Mouse (Mus musculus) kidney, embryonic 16.5 days (tissue): ENCODE measurements at regions not wholly inside any gene's neighbourhood (a gene's known extent, or its start where the extent isn't known, plus 50 kb on each side); places are given as distances from the start of the nearest gene placed in this dataset.
A peak's percentile ranks its signal among the peaks of the same experiment; 100 is the strongest.

Source experiments
- ATAC-seq: fragments of 200-750 bp; cut with Nextera tagmentation; 2 replicates; pipeline ENCODE4 v1.8.0; 2017; ENCODE audit warnings: moderate TSS enrichment; ENCODE audit not compliant: low FRiP score, low TSS enrichment
- H3K27ac ChIP-seq: fragments of 300-500 bp; sonication (generic); 2 replicates; pipeline ENCODE4 v1.5.1; 2014; ENCODE audit warnings: low read length
- H3K27me3 ChIP-seq: fragments of 300-500 bp; sonication (generic); 2 replicates; pipeline ENCODE4 v1.6.1; 2014; ENCODE audit warnings: low read length, control low read depth, mixed read lengths; ENCODE audit not compliant: insufficient read depth
- H3K36me3 ChIP-seq: fragments of 300-500 bp; sonication (generic); 2 replicates; pipeline ENCODE4 v1.6.1; 2014; ENCODE audit warnings: low read length, control low read depth, mixed read lengths; ENCODE audit not compliant: insufficient read depth
- H3K4me1 ChIP-seq: fragments of 300-500 bp; sonication (generic); 2 replicates; pipeline ENCODE4 v1.6.1; 2014; ENCODE audit warnings: low read length, control low read depth, mixed read lengths; ENCODE audit not compliant: insufficient read depth
- H3K4me2 ChIP-seq: fragments of 300-500 bp; sonication (generic); replicated peaks from 2 replicates; pipeline ENCODE4 v1.6.1; 2014; ENCODE audit warnings: low read depth, low read length
- H3K4me3 ChIP-seq: fragments of 300-500 bp; sonication (generic); 2 replicates; pipeline ENCODE4 v1.5.1; 2014; ENCODE audit warnings: mild to moderate bottlenecking, low read length
- H3K9ac ChIP-seq: fragments of 300-500 bp; sonication (generic); replicated peaks from 2 replicates; pipeline ENCODE4 v1.6.1; 2014; ENCODE audit warnings: low read length
- H3K9me3 ChIP-seq: fragments of 300-500 bp; sonication (generic); 2 replicates; pipeline ENCODE4 v1.6.1; 2016; ENCODE audit warnings: low read length, control low read depth
- WGBS: fragments of 180-500 bp; shearing (Covaris S2); extraction: QIAGEN DNeasy Blood & Tissue Kit; methylation state at CpG from one replicate; pipeline ENCODE4 v1.1.7; 2014; 5-methylcytosine and 5-hydroxymethylcytosine counted together

GRCm38 (mm10) chr9:43433953-43434352 is 123.3 kb downstream of the Trim29 start:
- H3K27me3 ChIP-seq: no peaks in the 10 kb centered on the region
- ATAC-seq: no peak
- H3K4me1 ChIP-seq: no peaks in the 10 kb centered on the region
- no peak overlapping the region for H3K4me2 ChIP-seq
- H3K27ac ChIP-seq: no peak overlapping the region
- 56% methylated on average over 3 of the region's 3 CpGs for WGBS
- no peaks in the 10 kb centered on the region for H3K36me3 ChIP-seq
- H3K9ac ChIP-seq: no peak overlapping the region
- no peak overlapping the region for H3K4me3 ChIP-seq
- H3K9me3 ChIP-seq: no peaks in the 10 kb centered on the region

- no peaks in the 10 kb centered on the region for H3K9me3 ChIP-seq
- H3K36me3 ChIP-seq: no peaks in the 10 kb centered on the region
- WGBS: 81% methylated on average over 11 of the region's 11 CpGs
- no peak overlapping the region for H3K27ac ChIP-seq
- H3K4me1 ChIP-seq: no peaks in the 10 kb centered on the region
- H3K4me3 ChIP-seq: no peak overlapping the region
- H3K27me3 ChIP-seq: no peaks in the 10 kb centered on the region
- no peak overlapping the region for H3K4me2 ChIP-seq
- no peak overlapping the region for H3K9ac ChIP-seq
- no peak for ATAC-seq
Measured at GRCm38 (mm10) chr9:43438476-43438875, 127.8 kb downstream of the Trim29 start.

GRCm38 (mm10) chr9:43440959-43441510 is 130.4 kb downstream of the Trim29 start:
- ATAC-seq: no peak
- no peaks in the 10 kb centered on the region for H3K36me3 ChIP-seq
- no peak overlapping the region for H3K4me3 ChIP-seq
- H3K27me3 ChIP-seq: no peaks in the 10 kb centered on the region
- WGBS: 62% methylated on average over 5 of the region's 5 CpGs
- no peak overlapping the region for H3K4me2 ChIP-seq
- no peaks in the 10 kb centered on the region for H3K9me3 ChIP-seq
- no peaks in the 10 kb centered on the region for H3K4me1 ChIP-seq
- H3K27ac ChIP-seq: no peak overlapping the region
- no peak overlapping the region for H3K9ac ChIP-seq

GRCm38 (mm10) chr9:43445491-43445890 is 134.8 kb downstream of the Trim29 start:
- Histone ChIP-seq H3K4me2 (no peak overlapping the region), H3K36me3 (no peaks in the 10 kb centered on the region), H3K27me3 (no peaks in the 10 kb centered on the region), H3K4me1 (no peaks in the 10 kb centered on the region), H3K4me3 (no peak overlapping the region), H3K9me3 (no peaks in the 10 kb centered on the region), H3K27ac (no peak overlapping the region), H3K9ac (no peak overlapping the region)
- WGBS: 86% methylated on average over 1 of the region's 1 CpGs
- ATAC-seq: no peak

- H3K9me3 ChIP-seq: no peaks in the 10 kb centered on the region
- 59% methylated on average over 7 of the region's 7 CpGs for WGBS
- H3K27ac ChIP-seq: no peak overlapping the region
- no peak overlapping the region for H3K9ac ChIP-seq
- H3K4me2 ChIP-seq: no peak overlapping the region
- no peak overlapping the region for H3K4me3 ChIP-seq
- ATAC-seq: peak; percentile 57; the same call in 1 of the 2 replicates
- no peaks in the 10 kb centered on the region for H3K36me3 ChIP-seq
- no peaks in the 10 kb centered on the region for H3K4me1 ChIP-seq
- H3K27me3 ChIP-seq: peaks cover 9% of the 10 kb centered on the region
Measured at GRCm38 (mm10) chr9:43447372-43447771, 136.7 kb downstream of the Trim29 start.

GRCm38 (mm10) chr9:43448981-43449380 is 138.3 kb downstream of the Trim29 start:
- Histone ChIP-seq H3K4me2 (no peak overlapping the region), H3K4me1 (0 out of 2 replicates have a peak, but pooled peaks cover 3% of the 10 kb centered on the region), H3K36me3 (no peaks in the 10 kb centered on the region), H3K9ac (no peak overlapping the region), H3K4me3 (no peak overlapping the region), H3K27ac (no peak overlapping the region), H3K27me3 (peaks cover 23% of the 10 kb centered on the region), H3K9me3 (no peaks in the 10 kb centered on the region)
- ATAC-seq: no peak
- WGBS: 74% methylated on average over 5 of the region's 5 CpGs

GRCm38 (mm10) chr9:43453953-43454582 is 143.4 kb downstream of the Trim29 start:
- H3K4me1 ChIP-seq: 0 out of 2 replicates have a peak, but pooled peaks cover 7% of the 10 kb centered on the region
- H3K36me3 ChIP-seq: no peaks in the 10 kb centered on the region
- H3K27me3 ChIP-seq: peaks cover 44% of the 10 kb centered on the region
- WGBS: 2% methylated on average over 14 of the region's 14 CpGs
- H3K9me3 ChIP-seq: no peaks in the 10 kb centered on the region
- H3K9ac ChIP-seq: no peak overlapping the region
- no peak for ATAC-seq
- H3K27ac ChIP-seq: no peak overlapping the region
- peak overlapping the region; percentile 29 for H3K4me2 ChIP-seq
- peak overlapping the region; percentile 0; the same call in 1 of the 2 replicates for H3K4me3 ChIP-seq

GRCm38 (mm10) chr9:43457736-43458135 is 147.1 kb downstream of the Trim29 start:
- WGBS: 96% methylated on average over 2 of the region's 2 CpGs
- Histone ChIP-seq H3K9me3 (no peaks in the 10 kb centered on the region), H3K4me1 (0 out of 2 replicates have a peak, but pooled peaks cover 7% of the 10 kb centered on the region), H3K27ac (no peak overlapping the region), H3K4me2 (no peak overlapping the region), H3K36me3 (no peaks in the 10 kb centered on the region), H3K9ac (no peak overlapping the region), H3K27me3 (peaks cover 33% of the 10 kb centered on the region), H3K4me3 (no peak overlapping the region)
- no peak for ATAC-seq

GRCm38 (mm10) chr9:43461131-43461530 is 150.5 kb downstream of the Trim29 start:
- Histone ChIP-seq H3K9ac (no peak overlapping the region), H3K4me2 (no peak overlapping the region), H3K27ac (no peak overlapping the region), H3K4me3 (no peak overlapping the region), H3K36me3 (no peaks in the 10 kb centered on the region), H3K4me1 (no peaks in the 10 kb centered on the region), H3K27me3 (peaks cover under 1% of the 10 kb centered on the region; the same call in 1 of the 2 replicates), H3K9me3 (no peaks in the 10 kb centered on the region)
- WGBS: 67% methylated on average over 2 of the region's 2 CpGs
- ATAC-seq: no peak

- Histone ChIP-seq H3K4me3 (no peak overlapping the region), H3K4me1 (no peaks in the 10 kb centered on the region), H3K9ac (no peak overlapping the region), H3K4me2 (no peak overlapping the region), H3K27me3 (no peaks in the 10 kb centered on the region), H3K9me3 (no peaks in the 10 kb centered on the region), H3K27ac (no peak overlapping the region), H3K36me3 (no peaks in the 10 kb centered on the region)
- WGBS: 90% methylated on average over 13 of the region's 13 CpGs
- no peak for ATAC-seq
Measured at GRCm38 (mm10) chr9:43463445-43464090, 152.9 kb downstream of the Trim29 start.
